Comparison of ENCODE assay signal across 10 mouse cellular contexts in genomic region chr14:48295410-48295809, GRCm38 (mm10).
DNase-seq lines count a peak whose midpoint lies in the region; ATAC-seq and TF ChIP-seq lines count a peak whose summit lies in the region.
"Had no signal": no experiment of that assay in that cellular context is flagged by ENCODE, and none has a peak within 500 bp of the region (broad histone marks: within the 10 kb centered on the region; RNA-seq: fewer than 3 reads in every experiment).

No protein-coding gene starts in this region.

- H3K4me1 ChIP-seq in heart, adult 2 months (ENCODE audit: control insufficient read depth, insufficient read depth, low read length): peaks cover 10% of the 10 kb centered on the region
- H3K4me1 ChIP-seq in kidney, postnatal 0 days (replicated peaks; ENCODE audit: insufficient read depth, low read length): no peaks in the 10 kb centered on the region
- peaks cover 0 to 10% of the 10 kb centered on the region in 2 experiments; a peak in 2 of 4 replicates for H3K4me1 ChIP-seq in CH12.LX (ENCODE audit: control insufficient read depth in 1 of 2, insufficient read depth in 2 of 2)
- H3K4me1 ChIP-seq in limb, embryonic 15.5 days: peaks cover 15% of the 10 kb centered on the region; the same call in 1 of the 2 replicates

- no peaks in the 10 kb centered on the region for H3K79me2 ChIP-seq in heart, adult 2 months (replicated peaks; ENCODE audit: control insufficient read depth, insufficient read depth, low read length)
- H3K79me2 ChIP-seq in CH12.LX (replicated peaks; ENCODE audit: control insufficient read depth, extremely low read depth, insufficient read depth, poor library complexity, severe bottlenecking): no peaks in the 10 kb centered on the region

- H3K4me2 ChIP-seq in kidney, postnatal 0 days (ENCODE audit: low read length): 0 out of 2 replicates have a peak overlapping the region, but pooled peaks have one; percentile 0
- H3K4me2 ChIP-seq in CH12.LX (ENCODE audit: insufficient read depth, low read depth, poor library complexity, severe bottlenecking): peak overlapping the region; percentile 73
- no peak overlapping the region for H3K4me2 ChIP-seq in limb, embryonic 15.5 days

- TF ChIP-seq CTCF in heart, adult 2 months (IDR thresholded peaks at IDR 0.05): no peak
- no peak for TF ChIP-seq CTCF in kidney, postnatal 0 days (IDR thresholded peaks at IDR 0.05; ENCODE audit: low read depth)
- no peak for TF ChIP-seq CTCF in CH12.LX (conservative IDR thresholded peaks at IDR 0.05 in 1 of 2, IDR thresholded peaks at IDR 0.05 in 1 of 2; ENCODE audit: low read depth in 2 of 2, low read length in 2 of 2)

- no peak for TF ChIP-seq POLR2A in heart, adult 2 months (IDR thresholded peaks at IDR 0.05; ENCODE audit: insufficient read depth, low read depth, low read length)
- no peak for TF ChIP-seq POLR2A in CH12.LX (IDR thresholded peaks at IDR 0.05; ENCODE audit: low read depth, low read length)

- dilution Hi-C loops in CH12.LX (cut with MboI; ENCODE audit: extremely low pct_ligation_motif_present, extremely low pct_unique_long_range_greater_than_20kb, low sequenced_read_pairs): no loop called here

- no peak for DNase-seq in heart, adult 2 months
- DNase-seq in heart, postnatal 14 days: no peak
- no peak for DNase-seq in kidney, postnatal 0 days (ENCODE audit: low spot score)
- DNase-seq in kidney, postnatal 36 days: no peak
- DNase-seq in CH12.LX (ENCODE audit: extremely low read depth): no peak
- no peak for DNase-seq in right cerebral cortex, adult 2 months (ENCODE audit: low spot score in 2 of 2)
- no peak for DNase-seq in right cerebral cortex, postnatal 4 days
- DNase-seq: cerebellum, postnatal 14 days; gastrocnemius, postnatal 36 days had no signal

- in situ Hi-C loops in CH12.LX (cut with MboI; ENCODE audit: low pct_ligation_motif_present, low pct_unique_long_range_greater_than_20kb, low sequenced_read_pairs): no loop called here

- H3K27me3 ChIP-seq in heart, adult 2 months (ENCODE audit: control insufficient read depth, insufficient read depth, low read length): no peaks in the 10 kb centered on the region
- H3K27me3 ChIP-seq in kidney, postnatal 0 days (ENCODE audit: insufficient read depth, low read length): no peaks in the 10 kb centered on the region
- no peaks in the 10 kb centered on the region for H3K27me3 ChIP-seq in CH12.LX (replicated peaks)
- H3K27me3 ChIP-seq in limb, embryonic 15.5 days: no peaks in the 10 kb centered on the region

- H3K9ac ChIP-seq in heart, adult 2 months (ENCODE audit: low read depth, low read length): peak overlapping the region; percentile 39
- no peak overlapping the region for H3K9ac ChIP-seq in kidney, postnatal 0 days (ENCODE audit: low read depth, low read length)
- H3K9ac ChIP-seq in CH12.LX (ENCODE audit: insufficient read depth, low read depth): no peak overlapping the region
- no peak overlapping the region for H3K9ac ChIP-seq in limb, embryonic 15.5 days

- peak overlapping the region; percentile 23 for H3K4me3 ChIP-seq in heart, adult 2 months
- no peak overlapping the region for H3K4me3 ChIP-seq in kidney, postnatal 0 days (replicated peaks; ENCODE audit: low read depth, low read length)
- H3K4me3 ChIP-seq in CH12.LX (replicated peaks in 1 of 3; ENCODE audit: low read depth in 2 of 3, low read length in 2 of 3, poor library complexity in 1 of 3): no peak overlapping the region
- H3K4me3 ChIP-seq in limb, embryonic 15.5 days: no peak overlapping the region

- TF ChIP-seq EP300 in heart, adult 2 months (IDR thresholded peaks at IDR 0.05; ENCODE audit: insufficient read depth, low read depth, low read length): no peak
- no peak for TF ChIP-seq EP300 in CH12.LX (IDR thresholded peaks at IDR 0.05; ENCODE audit: low read length)

- ATAC-seq in kidney, postnatal 0 days (replicated peaks; ENCODE audit: low FRiP score, low read depth): no peak
- no peak for ATAC-seq in limb, embryonic 15.5 days (ENCODE audit: insufficient number of reproducible peaks, low FRiP score, low TSS enrichment, low read depth)

- TF ChIP-seq RAD21 in CH12.LX (IDR thresholded peaks at IDR 0.05; ENCODE audit: low read depth, low read length): no peak

- WGBS in heart, adult 2 months: 8% methylated on average over 5 of the region's 5 CpGs
- 41% methylated on average over 5 of the region's 5 CpGs for WGBS in kidney, postnatal 0 days
- WGBS in limb, embryonic 15.5 days: 31% methylated on average over 5 of the region's 5 CpGs

- intact Hi-C loops in heart, adult 2 months (cut with DNase I): loop anchor here (5.0 kb wide), 2 partner anchors 37 to 173 kb away; partner anchors contain the start of gene Peli2
- intact Hi-C loops in heart, postnatal 14 days (cut with DNase I): loop anchor here (5.0 kb wide), 1 partner anchor 163 kb away; no protein-coding TSS in a partner anchor

- H3K36me3 ChIP-seq in heart, adult 2 months (ENCODE audit: control insufficient read depth, insufficient read depth, low read length): peaks cover 5% of the 10 kb centered on the region
- H3K36me3 ChIP-seq in kidney, postnatal 0 days (ENCODE audit: insufficient read depth, low read length): no peaks in the 10 kb centered on the region
- no peaks in the 10 kb centered on the region for H3K36me3 ChIP-seq in CH12.LX (replicated peaks in 1 of 2; ENCODE audit: control insufficient read depth in 1 of 2, insufficient read depth in 1 of 2, low read length in 1 of 2)
- H3K36me3 ChIP-seq in limb, embryonic 15.5 days: no peaks in the 10 kb centered on the region

- peak overlapping the region; percentile 69 for H3K27ac ChIP-seq in heart, adult 2 months
- peak overlapping the region; percentile 10; the same call in 1 of the 2 replicates for H3K27ac ChIP-seq in kidney, postnatal 0 days
- no peak overlapping the region for H3K27ac ChIP-seq in CH12.LX (ENCODE audit: insufficient read depth, low read depth)
- peak overlapping the region; percentile 40; the same call in 1 of the 2 replicates for H3K27ac ChIP-seq in limb, embryonic 15.5 days

- no peaks in the 10 kb centered on the region for H3K9me3 ChIP-seq in kidney, postnatal 0 days (replicated peaks; ENCODE audit: low read length)
- no peaks in the 10 kb centered on the region for H3K9me3 ChIP-seq in CH12.LX (replicated peaks; ENCODE audit: low read length)
- no peaks in the 10 kb centered on the region for H3K9me3 ChIP-seq in limb, embryonic 15.5 days

TF ChIP-seq in CH12.LX, 34 proteins besides CTCF, POLR2A, EP300 and RAD21:
- TF ChIP-seq MYC (IDR thresholded peaks at IDR 0.05; ENCODE audit: low read depth, low read length) (no peak), NRF1 (IDR thresholded peaks at IDR 0.05; ENCODE audit: low read depth, low read length) (no peak), USF1 (IDR thresholded peaks at IDR 0.05; ENCODE audit: low read depth, low read length) (no peak), ZNF384 (IDR thresholded peaks at IDR 0.05; ENCODE audit: low read depth, low read length) (no peak), RCOR1 (conservative IDR thresholded peaks at IDR 0.05; ENCODE audit: low read depth, low read length) (no peak), GABPA (IDR thresholded peaks at IDR 0.05; ENCODE audit: insufficient replicate concordance, low read depth, low read length) (no peak), ZKSCAN1 (IDR thresholded peaks at IDR 0.05; ENCODE audit: borderline replicate concordance, low read depth, low read length) (no peak), SIN3A (IDR thresholded peaks at IDR 0.05; ENCODE audit: low read length) (no peak), UBTF (IDR thresholded peaks at IDR 0.05; ENCODE audit: low read depth, low read length) (no peak), PAX5 (IDR thresholded peaks at IDR 0.05; ENCODE audit: low read length) (no peak), JUN (IDR thresholded peaks at IDR 0.05; ENCODE audit: insufficient read depth, low read depth, low read length) (no peak), TCF12 (IDR thresholded peaks at IDR 0.05; ENCODE audit: low read depth, low read length) (no peak), IRF4 (IDR thresholded peaks at IDR 0.05; ENCODE audit: low read depth, low read length) (no peak), POLR2AphosphoS2 (IDR thresholded peaks at IDR 0.05; ENCODE audit: low read depth, low read length) (no peak), SMC3 (IDR thresholded peaks at IDR 0.05; ENCODE audit: low read depth, low read length) (no peak), MAFK (IDR thresholded peaks at IDR 0.05; ENCODE audit: insufficient replicate concordance, low read length) (no peak), ETS1 (conservative IDR thresholded peaks at IDR 0.05; ENCODE audit: low read depth, low read length) (no peak)
